Mouse (Mus musculus): ENCODE data around the gene Slc35a5. TPM values are rescaled to one million over a fixed set of nuclear protein-coding genes. Genes with fewer than 3 reads are reported as not detected.

Gene Slc35a5
- total RNA-seq (2023; ENCODE audit: inconsistent age): 22.4 to 27.2 TPM (median 24.7 TPM) in 4 replicates

GRCm38 (mm10) chr16:45158522-45159388 lies at the start of gene Slc35a5, which contains the start of gene Atg3:
Slc35a5 (minus strand) TSS chr16:45158706.
Atg3 (plus strand) TSS chr16:45158785.

GRCm38 (mm10) chr16:45093137-45093731 lies 65.3 kb downstream of the Slc35a5 start, which contains the start of gene Ccdc80:
Ccdc80 (plus strand) TSS chr16:45093402.

Other genes starting within 250 kb of the Slc35a5 start
- 1.00 TPM in 1 of 4 replicates, not detected in the others for gene Cd200r3, start 215.0 kb downstream of the Slc35a5 start, total RNA-seq (2023; ENCODE audit: inconsistent age)
- 0.27 to 0.90 TPM in 2 of 4 replicates, not detected in the others for gene Ccdc80, start 65.3 kb downstream of the Slc35a5 start, total RNA-seq (2023; ENCODE audit: inconsistent age)
- 37.0 to 50.1 TPM (median 47.7 TPM) in 4 replicates for gene Atg3, start 79 bp upstream of the Slc35a5 start, total RNA-seq (2023; ENCODE audit: inconsistent age)
- 323 to 360 TPM (median 332 TPM) in 4 replicates for gene Btla, start 65.6 kb upstream of the Slc35a5 start, total RNA-seq (2023; ENCODE audit: inconsistent age)

Data from B cell, adult (primary cell).